Mouse (Mus musculus) lung, postnatal 0 days (tissue): ENCODE measurements at regions not wholly inside any gene's neighbourhood (a gene's known extent, or its start where the extent isn't known, plus 50 kb on each side); places are given as distances from the start of the nearest gene placed in this dataset.

Experiments used
- CTCF ChIP-seq: IDR thresholded peaks from 2 replicates; pipeline ENCODE4 v1.5.1; 2016; ENCODE audit warnings: antibody characterized with exemption, mild to moderate bottlenecking
- EP300 ChIP-seq: IDR thresholded peaks from 2 replicates; pipeline ENCODE4 v1.6.1; 2016; ENCODE audit warnings: antibody characterized with exemption, mild to moderate bottlenecking, control low read depth

DNA sequence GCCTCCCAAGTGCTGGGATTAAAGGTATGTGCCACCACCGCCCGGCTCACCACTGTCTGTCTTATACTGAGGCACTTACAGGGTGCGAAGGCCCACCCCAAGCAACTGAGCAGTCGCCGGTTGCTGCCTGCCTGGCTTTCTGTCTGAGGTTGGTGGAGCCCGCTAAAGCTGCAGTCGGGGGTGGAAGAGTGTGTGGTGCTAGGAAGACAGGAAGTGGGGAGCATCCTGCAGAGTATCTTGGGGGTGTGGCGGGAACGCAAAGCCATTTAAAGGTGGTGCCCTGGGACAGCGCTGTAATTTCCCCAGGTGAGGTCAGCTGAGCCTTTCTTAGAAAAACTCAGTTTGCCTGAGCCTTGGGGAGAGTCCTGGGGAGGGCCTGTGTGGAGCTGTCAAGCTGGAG, 89.3 kb downstream of the Gadd45g start:
- TF ChIP-seq CTCF (no peak), EP300 (no peak)
